Mouse (Mus musculus): ENCODE results near the gene Dab1. TPM values are rescaled to one million over a fixed set of nuclear protein-coding genes. Genes with fewer than 3 reads are reported as not detected.

Dab1 gene
- polyA plus RNA-seq, 1 experiment, result not detected

GRCm38 (mm10) chr4:104436411-104436810 is 817.3 kb downstream of the Dab1 start:
- TF ChIP-seq CTCF (IDR thresholded peaks at IDR 0.05; ENCODE audit: borderline replicate concordance, insufficient read depth, low read length), result no peak
- no peak for TF ChIP-seq POLR2A (IDR thresholded peaks at IDR 0.05; ENCODE audit: low read depth, low read length)
- Histone ChIP-seq H3K4me1 (ENCODE audit: control insufficient read depth, insufficient read depth, low read length) (no peaks in the 10 kb centered on the region), H3K27ac (ENCODE audit: insufficient read depth, low read length) (no peak overlapping the region), H3K4me3 (ENCODE audit: insufficient read depth, low read length) (no peak overlapping the region)

GRCm38 (mm10) chr4:104438730-104439129 is 819.6 kb downstream of the Dab1 start:
- Histone ChIP-seq H3K27ac (ENCODE audit: insufficient read depth, low read length) (no peak overlapping the region), H3K4me3 (ENCODE audit: insufficient read depth, low read length) (no peak overlapping the region), H3K4me1 (ENCODE audit: control insufficient read depth, insufficient read depth, low read length) (no peaks in the 10 kb centered on the region)
- TF ChIP-seq CTCF (IDR thresholded peaks at IDR 0.05; ENCODE audit: borderline replicate concordance, insufficient read depth, low read length) (no peak), POLR2A (IDR thresholded peaks at IDR 0.05; ENCODE audit: low read depth, low read length) (no peak)

DNA sequence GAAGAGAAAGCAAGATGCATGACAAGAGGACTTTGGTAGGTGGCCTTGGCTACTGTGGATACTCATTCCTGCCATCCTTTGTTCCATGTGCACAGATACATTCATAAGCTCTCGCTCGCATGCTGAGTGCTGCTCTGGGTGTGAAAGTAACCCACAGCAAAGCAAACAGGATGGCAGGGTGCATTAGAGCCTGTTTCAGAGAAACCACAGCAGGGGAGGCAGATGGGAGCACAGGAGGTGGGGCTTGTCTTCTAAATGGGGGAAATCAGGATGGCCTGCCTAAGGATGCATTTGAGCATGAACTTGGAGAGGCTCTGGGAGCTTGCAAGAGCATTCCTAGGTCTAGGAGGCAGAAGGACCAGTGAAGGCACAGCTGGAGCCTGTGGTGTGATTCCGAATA is 820.5 kb downstream of the Dab1 start:
- no peak for TF ChIP-seq CTCF (IDR thresholded peaks at IDR 0.05; ENCODE audit: borderline replicate concordance, insufficient read depth, low read length)
- TF ChIP-seq POLR2A (IDR thresholded peaks at IDR 0.05; ENCODE audit: low read depth, low read length), result no peak

DNA sequence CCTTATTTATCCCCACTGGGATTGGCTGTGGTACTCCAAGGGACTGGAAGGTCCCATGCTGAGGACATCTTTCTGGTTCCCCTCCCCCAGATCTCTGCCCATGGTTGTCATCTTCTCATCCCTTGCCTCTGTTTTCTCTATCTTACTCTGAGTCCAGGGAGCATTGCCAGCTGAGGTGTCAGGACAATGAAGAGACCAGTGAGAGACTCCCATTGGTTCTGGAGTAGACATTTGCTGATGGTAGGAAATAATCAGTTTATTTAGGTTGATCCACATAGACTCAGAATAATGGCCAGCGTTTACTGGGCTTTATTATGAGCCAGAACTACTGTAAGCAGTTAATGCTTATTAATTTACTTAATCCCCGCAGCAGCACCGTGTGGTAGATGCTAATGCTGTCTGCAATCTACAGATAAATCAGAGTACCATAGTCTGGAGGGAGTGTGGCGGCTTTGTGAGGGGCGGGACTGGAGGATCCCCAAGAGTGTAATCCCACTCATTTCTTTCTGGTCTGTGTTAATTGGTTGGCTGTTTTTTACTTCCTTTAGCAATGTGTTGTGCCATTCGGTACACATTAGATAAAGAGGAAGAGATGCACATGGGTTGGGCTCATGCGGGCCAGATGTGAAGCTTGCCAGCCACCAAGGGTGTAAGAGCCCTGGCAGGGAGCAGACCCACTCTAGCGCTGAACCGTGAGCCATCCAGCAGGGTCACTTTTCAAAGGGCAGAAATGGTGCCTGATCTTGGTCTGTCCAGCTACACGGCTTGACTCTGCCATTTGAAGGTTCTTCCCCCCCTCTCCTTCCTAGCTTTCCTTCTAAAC is 824.0 kb downstream of the Dab1 start:
- TF ChIP-seq CTCF (IDR thresholded peaks at IDR 0.05; ENCODE audit: borderline replicate concordance, insufficient read depth, low read length), result no peak
- no peak for TF ChIP-seq POLR2A (IDR thresholded peaks at IDR 0.05; ENCODE audit: low read depth, low read length)
- Histone ChIP-seq H3K4me1 (ENCODE audit: control insufficient read depth, insufficient read depth, low read length) (no peaks in the 10 kb centered on the region), H3K27ac (ENCODE audit: insufficient read depth, low read length) (no peak overlapping the region), H3K4me3 (ENCODE audit: insufficient read depth, low read length) (no peak overlapping the region)

More for the DNA sequence above, 820.5 kb downstream of the Dab1 start:
- Histone ChIP-seq H3K27ac (ENCODE audit: insufficient read depth, low read length) (no peak overlapping the region), H3K4me3 (ENCODE audit: insufficient read depth, low read length) (no peak overlapping the region), H3K4me1 (ENCODE audit: control insufficient read depth, insufficient read depth, low read length) (no peaks in the 10 kb centered on the region)

- H3K4me1 ChIP-seq (ENCODE audit: control insufficient read depth, insufficient read depth, low read length), result no peaks in the 10 kb centered on the region
- no peak for TF ChIP-seq CTCF (IDR thresholded peaks at IDR 0.05; ENCODE audit: borderline replicate concordance, insufficient read depth, low read length)
- no peak for TF ChIP-seq POLR2A (IDR thresholded peaks at IDR 0.05; ENCODE audit: low read depth, low read length)
- no peak overlapping the region for H3K4me3 ChIP-seq (ENCODE audit: insufficient read depth, low read length)
- no peak overlapping the region for H3K27ac ChIP-seq (ENCODE audit: insufficient read depth, low read length)
Observed at GRCm38 (mm10) chr4:104443775-104444174, 824.6 kb downstream of the Dab1 start.

- no peak overlapping the region for H3K27ac ChIP-seq (ENCODE audit: insufficient read depth, low read length)
- H3K4me1 ChIP-seq (ENCODE audit: control insufficient read depth, insufficient read depth, low read length), result no peaks in the 10 kb centered on the region
- no peak overlapping the region for H3K4me3 ChIP-seq (ENCODE audit: insufficient read depth, low read length)
- TF ChIP-seq POLR2A (IDR thresholded peaks at IDR 0.05; ENCODE audit: low read depth, low read length) (no peak), CTCF (IDR thresholded peaks at IDR 0.05; ENCODE audit: borderline replicate concordance, insufficient read depth, low read length) (no peak)
Observed at GRCm38 (mm10) chr4:104444985-104445384, 825.8 kb downstream of the Dab1 start.

- no peaks in the 10 kb centered on the region for H3K4me1 ChIP-seq (ENCODE audit: control insufficient read depth, insufficient read depth, low read length)
- TF ChIP-seq POLR2A (IDR thresholded peaks at IDR 0.05; ENCODE audit: low read depth, low read length) (no peak), CTCF (IDR thresholded peaks at IDR 0.05; ENCODE audit: borderline replicate concordance, insufficient read depth, low read length) (no peak)
- no peak overlapping the region for H3K4me3 ChIP-seq (ENCODE audit: insufficient read depth, low read length)
- no peak overlapping the region for H3K27ac ChIP-seq (ENCODE audit: insufficient read depth, low read length)
Observed at GRCm38 (mm10) chr4:104448199-104448598, 829.0 kb downstream of the Dab1 start.

DNA sequence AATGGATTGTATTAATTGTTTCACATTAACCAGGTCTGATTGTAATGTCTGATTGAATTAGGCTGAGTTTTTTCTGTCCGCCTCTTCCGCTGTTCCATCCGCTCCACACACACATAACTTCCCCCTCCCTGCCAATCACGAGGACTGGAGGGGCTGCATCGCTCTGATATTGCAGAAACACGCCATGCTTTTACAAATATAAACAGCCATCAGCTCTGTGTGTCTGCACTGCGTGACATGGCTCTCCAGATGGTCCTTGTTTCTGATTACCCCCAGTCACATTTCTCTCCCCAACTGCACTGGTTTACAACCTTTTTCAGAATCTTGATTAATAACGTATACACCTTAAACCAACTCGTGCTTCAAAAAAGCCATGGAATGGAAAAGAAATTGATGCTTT is 831.5 kb downstream of the Dab1 start:
- H3K4me1 ChIP-seq (ENCODE audit: control insufficient read depth, insufficient read depth, low read length), result no peaks in the 10 kb centered on the region
- H3K27ac ChIP-seq (ENCODE audit: insufficient read depth, low read length), result no peak overlapping the region
- no peak for TF ChIP-seq CTCF (IDR thresholded peaks at IDR 0.05; ENCODE audit: borderline replicate concordance, insufficient read depth, low read length)
- TF ChIP-seq POLR2A (IDR thresholded peaks at IDR 0.05; ENCODE audit: low read depth, low read length), result no peak
- no peak overlapping the region for H3K4me3 ChIP-seq (ENCODE audit: insufficient read depth, low read length)

DNA sequence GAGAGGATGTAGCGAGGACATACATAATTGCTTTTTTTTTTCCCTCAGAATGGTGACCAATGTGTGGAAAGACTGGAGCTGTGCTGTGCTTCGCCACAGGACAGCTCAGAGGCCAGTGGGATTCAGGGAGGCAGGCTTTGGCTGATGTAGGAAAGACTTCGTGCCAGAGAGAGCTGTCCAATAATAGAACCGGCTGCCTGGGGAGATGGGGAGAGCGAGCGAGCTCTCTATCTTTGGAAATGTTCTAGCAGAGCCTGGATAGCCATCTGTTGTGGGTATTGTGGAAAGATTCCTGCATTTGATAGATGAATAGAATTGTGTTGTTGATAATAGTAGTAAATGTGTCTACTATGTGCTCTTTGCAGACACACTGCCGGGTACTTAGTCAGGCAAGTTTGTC is 833.4 kb downstream of the Dab1 start:
- Histone ChIP-seq H3K27ac (ENCODE audit: insufficient read depth, low read length) (no peak overlapping the region), H3K4me1 (ENCODE audit: control insufficient read depth, insufficient read depth, low read length) (no peaks in the 10 kb centered on the region), H3K4me3 (ENCODE audit: insufficient read depth, low read length) (no peak overlapping the region)
- TF ChIP-seq CTCF (IDR thresholded peaks at IDR 0.05; ENCODE audit: borderline replicate concordance, insufficient read depth, low read length) (no peak), POLR2A (IDR thresholded peaks at IDR 0.05; ENCODE audit: low read depth, low read length) (no peak)

DNA sequence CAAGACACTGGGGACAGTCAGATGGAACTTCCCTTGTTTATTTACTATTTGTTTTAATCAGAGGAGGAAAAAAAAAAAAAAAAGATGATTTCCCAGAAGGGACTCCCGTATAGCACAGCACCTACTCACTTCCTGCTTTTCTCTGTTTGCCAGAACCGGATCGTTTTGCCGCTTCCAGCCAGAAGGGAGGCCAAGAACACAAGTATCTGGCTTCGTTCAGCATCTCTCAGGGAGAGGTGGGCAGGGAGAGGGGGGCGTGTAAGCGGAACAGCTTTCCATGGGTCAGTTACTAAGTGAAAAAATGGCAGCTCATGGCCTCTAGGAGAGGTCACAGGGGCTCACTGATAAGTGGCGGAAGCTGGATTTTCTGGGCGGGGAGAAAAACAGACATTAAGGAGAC is 836.0 kb downstream of the Dab1 start:
- Histone ChIP-seq H3K27ac (ENCODE audit: insufficient read depth, low read length) (no peak overlapping the region), H3K4me3 (ENCODE audit: insufficient read depth, low read length) (no peak overlapping the region)
- no peak for TF ChIP-seq POLR2A (IDR thresholded peaks at IDR 0.05; ENCODE audit: low read depth, low read length)
- no peak for TF ChIP-seq CTCF (IDR thresholded peaks at IDR 0.05; ENCODE audit: borderline replicate concordance, insufficient read depth, low read length)

More for the DNA sequence above, 836.0 kb downstream of the Dab1 start:
- H3K4me1 ChIP-seq (ENCODE audit: control insufficient read depth, insufficient read depth, low read length), result no peaks in the 10 kb centered on the region

All from embryonic fibroblast, embryonic 13.5 days (primary cell).